In genomic region chr7:19149626-19150025, GRCm38 (mm10) we compare ENCODE assay signal across 8 mouse cellular contexts. TPM values are rescaled to one million over a fixed set of nuclear protein-coding genes. Genes with fewer than 3 reads are reported as not detected.
DNase-seq lines count a peak whose midpoint lies in the region; ATAC-seq and TF ChIP-seq lines count a peak whose summit lies in the region.

Gene Snrpd2 (plus strand): TSS chr7:19149722.

- no peaks in the 10 kb centered on the region for H3K27me3 ChIP-seq in heart, embryonic 14.5 days (ENCODE audit: control insufficient read depth, insufficient read depth, low read length)
- H3K27me3 ChIP-seq in liver, embryonic 14.5 days (ENCODE audit: control insufficient read depth, insufficient read depth, low read length): no peaks in the 10 kb centered on the region
- no peaks in the 10 kb centered on the region for H3K27me3 ChIP-seq in neural tube, embryonic 11.5 days (ENCODE audit: control insufficient read depth, insufficient read depth, low read length)
- H3K27me3 ChIP-seq in stomach, postnatal 0 days (ENCODE audit: control insufficient read depth, insufficient read depth, low read length): no peaks in the 10 kb centered on the region

- peak; percentile 96 for DNase-seq in c-Kit-negative CD71-positive TER-119-positive erythroid progenitor cells, embryonic 14.5 days (ENCODE audit: low read depth, low spot score)
- DNase-seq in fibroblast of lung, adult 2 months (ENCODE audit: low read depth): peak; percentile 93
- peak; percentile 98 to 100 for DNase-seq in kidney, postnatal 25 days
- DNase-seq in liver, embryonic 14.5 days (ENCODE audit: low read depth in 3 of 3, low spot score in 3 of 3): peak; percentile 89 to 92 (median 91)
- DNase-seq in neural tube, embryonic 11.5 days (ENCODE audit: low spot score): peak; percentile 96
- peak; percentile 98 for DNase-seq in stomach, postnatal 0 days (ENCODE audit: low spot score)

- H3K9me3 ChIP-seq in heart, embryonic 14.5 days (ENCODE audit: control insufficient read depth, low read length): no peaks in the 10 kb centered on the region
- no peaks in the 10 kb centered on the region for H3K9me3 ChIP-seq in liver, embryonic 14.5 days (ENCODE audit: control insufficient read depth, low read length)
- no peaks in the 10 kb centered on the region for H3K9me3 ChIP-seq in neural tube, embryonic 11.5 days (ENCODE audit: control insufficient read depth, low read length)
- H3K9me3 ChIP-seq in stomach, postnatal 0 days (ENCODE audit: control insufficient read depth, low read length): no peaks in the 10 kb centered on the region

- peak within 1 kb of the TSS; percentile 70 to 89 for H3K27ac ChIP-seq in heart, embryonic 14.5 days (replicated peaks in 1 of 2; ENCODE audit: control insufficient read depth in 1 of 2, insufficient read depth in 1 of 2, low read depth in 2 of 2, low read length in 2 of 2)
- H3K27ac ChIP-seq in liver, embryonic 14.5 days: peak within 1 kb of the TSS; percentile 64
- H3K27ac ChIP-seq in neural tube, embryonic 11.5 days (ENCODE audit: low read depth, low read length): peak within 1 kb of the TSS; percentile 9; the same call in 1 of the 2 replicates
- H3K27ac ChIP-seq in stomach, postnatal 0 days (replicated peaks): peak within 1 kb of the TSS; percentile 79

- peak; percentile 69 for ATAC-seq in CD4-positive, CD25-positive, alpha-beta regulatory T cell, adult 4 months
- ATAC-seq in heart, embryonic 14.5 days (ENCODE audit: insufficient number of reproducible peaks, insufficient read depth, low FRiP score, low read depth): peak; percentile 90
- peak; percentile 87 for ATAC-seq in liver, embryonic 14.5 days (ENCODE audit: insufficient read depth)
- ATAC-seq in neural tube, embryonic 11.5 days (ENCODE audit: insufficient read depth, low FRiP score, low TSS enrichment): peak; percentile 88
- peak; percentile 94 for ATAC-seq in stomach, postnatal 0 days (ENCODE audit: low FRiP score, low TSS enrichment)

- peaks cover 5 to 20% of the 10 kb centered on the region in 2 experiments; a peak in 3 of 4 replicates for H3K4me1 ChIP-seq in heart, embryonic 14.5 days (ENCODE audit: control insufficient read depth in 2 of 2, insufficient read depth in 2 of 2, low read length in 2 of 2)
- peaks cover 14 to 16% of the 10 kb centered on the region in 2 experiments for H3K4me1 ChIP-seq in liver, embryonic 14.5 days (replicated peaks; ENCODE audit: control insufficient read depth in 2 of 2, insufficient read depth in 2 of 2, low read length in 1 of 2)
- H3K4me1 ChIP-seq in neural tube, embryonic 11.5 days (ENCODE audit: control insufficient read depth, insufficient read depth, low read length): peaks cover 15% of the 10 kb centered on the region
- H3K4me1 ChIP-seq in stomach, postnatal 0 days (replicated peaks; ENCODE audit: control insufficient read depth, insufficient read depth): peaks cover 2% of the 10 kb centered on the region; the same call in 1 of the 2 replicates

- no peak for TF ChIP-seq CTCF in liver, embryonic 14.5 days (IDR thresholded peaks at IDR 0.05; ENCODE audit: low read depth)
- no peak for TF ChIP-seq CTCF in stomach, postnatal 0 days (IDR thresholded peaks at IDR 0.05; ENCODE audit: low read depth)

- peaks cover 41% of the 10 kb centered on the region for H3K36me3 ChIP-seq in heart, embryonic 14.5 days (ENCODE audit: control insufficient read depth, insufficient read depth, low read length)
- peaks cover 17% of the 10 kb centered on the region for H3K36me3 ChIP-seq in liver, embryonic 14.5 days (replicated peaks; ENCODE audit: control insufficient read depth, insufficient read depth, low read depth)
- H3K36me3 ChIP-seq in neural tube, embryonic 11.5 days (ENCODE audit: control insufficient read depth, insufficient read depth, low read length): peaks cover 12% of the 10 kb centered on the region
- H3K36me3 ChIP-seq in stomach, postnatal 0 days (ENCODE audit: control insufficient read depth, insufficient read depth, low read length): no peaks in the 10 kb centered on the region

- peak within 1 kb of the TSS; percentile 84 for H3K9ac ChIP-seq in heart, embryonic 14.5 days (ENCODE audit: low read length)
- H3K9ac ChIP-seq in liver, embryonic 14.5 days (replicated peaks): peak within 1 kb of the TSS; percentile 81
- peak within 1 kb of the TSS; percentile 49 for H3K9ac ChIP-seq in neural tube, embryonic 11.5 days (ENCODE audit: low read length)
- H3K9ac ChIP-seq in stomach, postnatal 0 days (ENCODE audit: low read length): peak within 1 kb of the TSS; percentile 56

- no peak for TF ChIP-seq EP300 in liver, embryonic 14.5 days (IDR thresholded peaks at IDR 0.05; ENCODE audit: low read depth)
- no peak for TF ChIP-seq EP300 in stomach, postnatal 0 days (optimal IDR thresholded peaks at IDR 0.05)

- H3K4me2 ChIP-seq in heart, embryonic 14.5 days (ENCODE audit: low read length): peak within 1 kb of the TSS; percentile 90
- H3K4me2 ChIP-seq in liver, embryonic 14.5 days (ENCODE audit: low read depth): peak within 1 kb of the TSS; percentile 97
- H3K4me2 ChIP-seq in neural tube, embryonic 11.5 days (ENCODE audit: low read depth): peak within 1 kb of the TSS; percentile 90
- H3K4me2 ChIP-seq in stomach, postnatal 0 days (replicated peaks; ENCODE audit: low read depth): peak within 1 kb of the TSS; percentile 79

- peak within 1 kb of the TSS; percentile 60 to 66 for H3K4me3 ChIP-seq in heart, embryonic 14.5 days (ENCODE audit: control insufficient read depth in 1 of 2, insufficient read depth in 1 of 2, low read depth in 1 of 2, low read length in 2 of 2)
- peak within 1 kb of the TSS; percentile 77 to 84 for H3K4me3 ChIP-seq in liver, embryonic 14.5 days (ENCODE audit: insufficient read depth in 1 of 2, low read depth in 2 of 2, low read length in 2 of 2)
- peak within 1 kb of the TSS; percentile 57 for H3K4me3 ChIP-seq in neural tube, embryonic 11.5 days (ENCODE audit: low read depth, low read length)
- H3K4me3 ChIP-seq in stomach, postnatal 0 days (ENCODE audit: low read depth, low read length): peak within 1 kb of the TSS; percentile 52

- WGBS in heart, embryonic 14.5 days: under 1% methylated on average over 24 of the region's 24 CpGs
- WGBS in liver, embryonic 14.5 days (ENCODE audit: insufficient replicate concordance): under 1% methylated on average over 24 of the region's 24 CpGs
- WGBS in neural tube, embryonic 11.5 days: under 1% methylated on average over 24 of the region's 24 CpGs
- under 1% methylated on average over 24 of the region's 24 CpGs for WGBS in stomach, postnatal 0 days

RNA-seq across cellular contexts. Expression of gene Snrpd2, which starts in this region (rescaled TPM):
- polyA plus RNA-seq in CD4-positive, CD25-positive, alpha-beta regulatory T cell, adult 4 months (2017; shearing (Covaris generic)): 10 to 100 TPM; 63.0 to 77.3 TPM
- polyA plus RNA-seq in heart, embryonic 14.5 days (2014; fragmentation: Nextera tagmentation; extraction: Ambion mirVana): 104 and 111 TPM in 2 replicates
- polyA plus RNA-seq in liver, embryonic 14.5 days (2012; rRNA removed): 40.7 and 67.5 TPM in 2 replicates
- polyA plus RNA-seq in liver, embryonic 14.5 days (2014; fragmentation: Nextera tagmentation; extraction: Ambion mirVana): 75.3 and 76.0 TPM in 2 replicates
- 148 and 152 TPM in 2 replicates for polyA plus RNA-seq in neural tube, embryonic 11.5 days (2014; fragmentation: Nextera tagmentation; extraction: Ambion mirVana)
- 96.9 and 103 TPM in 2 replicates for polyA plus RNA-seq in stomach, postnatal 0 days (2015; fragmentation: Nextera tagmentation; extraction: Ambion mirVana)

Comparison
In these comparisons a context has a peak if more than half of its experiments do, and no peak if none do; other contexts are left out.
1. Peak in every context shown above with its lines: DNase-seq, ATAC-seq, H3K4me3 ChIP-seq and H3K27ac ChIP-seq.
2. H3K27ac ChIP-seq: peak in every context shown above with its lines; median percentile 80 in heart, embryonic 14.5 days; 79 in stomach, postnatal 0 days; 64 in liver, embryonic 14.5 days; 9 in neural tube, embryonic 11.5 days.